Mouse (Mus musculus) layer of hippocampus, adult 9-10 months (tissue): ENCODE measurements around the gene Itsn2.
"Not testable (repeated sequence)": the region's sequence is repeated elsewhere in the genome, so short reads cannot be mapped to it uniquely, and the experiment has no call there.

ENCODE experiments used
- DNase-seq: peaks from one replicate; pipeline ENCODE4 v3.0.0; 2022; ENCODE audit warnings: low spot score

Itsn2 gene

GRCm38 (mm10) chr12:4708881-4709604, 116.6 kb downstream of the Itsn2 start:
- DNase-seq: no peak

GRCm38 (mm10) chr12:4709926-4710325, 117.5 kb downstream of the Itsn2 start:
- no peak for DNase-seq

GRCm38 (mm10) chr12:4713361-4713760, 120.9 kb downstream of the Itsn2 start:
- no peak for DNase-seq

GRCm38 (mm10) chr12:4715606-4716005, 123.2 kb downstream of the Itsn2 start:
- DNase-seq: no peak

- DNase-seq: no peak
These were observed 125.0 kb downstream of the Itsn2 start for GRCm38 (mm10) chr12:4717417-4717816.

- no peak for DNase-seq
These were observed 126.8 kb downstream of the Itsn2 start for GRCm38 (mm10) chr12:4719066-4719761.

GRCm38 (mm10) chr12:4719762-4720754, 127.6 kb downstream of the Itsn2 start:
- no peak for DNase-seq

GRCm38 (mm10) chr12:4729165-4729564, 136.7 kb downstream of the Itsn2 start:
- no peak for DNase-seq

GRCm38 (mm10) chr12:4731629-4732028, 139.2 kb downstream of the Itsn2 start:
- DNase-seq: no peak

GRCm38 (mm10) chr12:4732332-4732731, 139.9 kb downstream of the Itsn2 start:
- no peak for DNase-seq

GRCm38 (mm10) chr12:4738031-4738576, 145.7 kb downstream of the Itsn2 start, which contains the start of gene Fam228a:
TSS of gene Fam228a (minus strand) at chr12:4738430.
- no peak for DNase-seq

- no peak for DNase-seq
These were observed 148.4 kb downstream of the Itsn2 start for GRCm38 (mm10) chr12:4740823-4741222.

- DNase-seq: no peak
These were observed 149.7 kb downstream of the Itsn2 start for GRCm38 (mm10) chr12:4742183-4742582.

GRCm38 (mm10) chr12:4744486-4744885, 152.0 kb downstream of the Itsn2 start:
- no peak for DNase-seq

- DNase-seq: not testable (repeated sequence)
These were observed 162.0 kb downstream of the Itsn2 start for GRCm38 (mm10) chr12:4754451-4754850.

GRCm38 (mm10) chr12:4757060-4757459, 164.6 kb downstream of the Itsn2 start:
- DNase-seq: no peak
